Mouse (Mus musculus) G1E-ER4 (cell line): ENCODE data around the gene Kcnj10. TPM values are rescaled to one million over a fixed set of nuclear protein-coding genes. Genes with fewer than 3 reads are reported as not detected.

Experiments
- GATA1 ChIP-seq: IDR thresholded peaks from one replicate; pipeline ENCODE4 v1.8.0; 2012; ENCODE audit warnings: low read length, inconsistent platforms
- polyA plus RNA-seq: library from polyadenylated mRNA; stranded (reverse); fragments of >175 nt; gene quantifications from 2 replicates; pipeline ENCODE4 v1.2.3, GENCODE M21; 2012

Kcnj10 gene
- polyA plus RNA-seq, 1 experiment, result not detected

DNA sequence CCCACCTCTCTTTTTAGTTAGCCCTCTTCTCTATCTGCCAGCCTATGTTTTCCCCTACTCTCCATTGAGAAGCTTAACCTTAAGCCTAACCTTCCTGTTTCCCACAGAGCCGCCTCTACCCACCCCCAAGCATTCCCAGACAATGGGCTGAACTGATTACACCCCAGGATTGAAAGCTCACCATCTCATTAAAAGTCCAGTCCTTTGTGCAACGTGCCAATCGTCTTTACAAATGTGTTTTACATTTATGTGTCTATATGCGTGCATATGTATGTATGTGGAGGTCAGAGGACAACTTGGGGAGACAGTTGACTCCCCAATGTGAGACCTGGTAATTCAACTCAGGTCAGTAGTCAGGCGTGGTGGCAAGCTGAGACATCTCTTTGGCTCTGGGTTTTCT, 17.7 kb upstream of the Kcnj10 start:
- no peak for TF ChIP-seq GATA1

DNA sequence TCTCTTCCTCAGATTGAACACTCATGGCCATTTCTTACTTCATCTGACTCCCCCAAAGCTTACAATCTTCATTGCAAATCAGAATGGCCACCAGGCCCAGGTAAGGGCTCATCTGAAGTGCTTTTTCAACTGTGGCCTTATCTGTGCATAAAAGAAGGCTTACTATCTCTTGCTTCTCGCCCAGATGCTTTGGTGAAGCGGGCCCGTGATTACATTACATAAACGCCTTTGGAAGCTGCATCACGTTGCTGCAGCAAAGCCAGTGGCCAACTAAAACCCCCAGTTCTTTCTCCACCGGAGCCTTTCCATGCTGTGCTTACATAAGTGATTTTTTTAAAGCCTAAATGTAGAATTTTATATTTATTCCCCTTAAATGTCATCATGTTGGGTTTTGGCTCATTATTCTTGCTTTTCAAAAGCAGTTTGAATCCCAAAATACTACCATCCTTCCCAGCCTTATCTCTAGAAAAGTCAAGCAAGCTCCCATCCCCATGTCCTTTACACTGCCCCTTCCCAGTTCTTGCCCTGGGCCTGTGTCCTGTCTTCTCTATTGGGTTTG, 17.1 kb upstream of the Kcnj10 start:
- no peak for TF ChIP-seq GATA1

DNA sequence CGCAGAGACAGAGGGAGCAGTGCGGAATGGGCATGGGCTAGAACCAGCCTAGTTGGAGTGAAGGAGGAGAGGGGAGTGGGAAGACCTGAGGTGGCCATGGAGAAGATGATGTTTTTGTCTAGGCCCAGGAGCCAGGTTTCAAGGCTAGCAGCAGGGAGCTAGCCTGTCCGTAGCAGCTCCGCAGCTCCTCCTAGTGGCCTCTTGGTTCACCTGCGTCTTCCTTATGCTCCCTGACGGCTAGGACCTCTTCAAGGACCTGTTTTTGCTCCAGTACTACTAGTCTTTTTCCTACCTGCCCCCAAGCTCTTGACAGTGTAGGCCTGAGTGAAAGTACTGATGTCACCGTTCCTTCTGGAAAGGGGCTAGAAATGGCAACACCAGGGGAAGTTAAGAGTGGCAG, 16.3 kb upstream of the Kcnj10 start:
- TF ChIP-seq GATA1, result no peak

DNA sequence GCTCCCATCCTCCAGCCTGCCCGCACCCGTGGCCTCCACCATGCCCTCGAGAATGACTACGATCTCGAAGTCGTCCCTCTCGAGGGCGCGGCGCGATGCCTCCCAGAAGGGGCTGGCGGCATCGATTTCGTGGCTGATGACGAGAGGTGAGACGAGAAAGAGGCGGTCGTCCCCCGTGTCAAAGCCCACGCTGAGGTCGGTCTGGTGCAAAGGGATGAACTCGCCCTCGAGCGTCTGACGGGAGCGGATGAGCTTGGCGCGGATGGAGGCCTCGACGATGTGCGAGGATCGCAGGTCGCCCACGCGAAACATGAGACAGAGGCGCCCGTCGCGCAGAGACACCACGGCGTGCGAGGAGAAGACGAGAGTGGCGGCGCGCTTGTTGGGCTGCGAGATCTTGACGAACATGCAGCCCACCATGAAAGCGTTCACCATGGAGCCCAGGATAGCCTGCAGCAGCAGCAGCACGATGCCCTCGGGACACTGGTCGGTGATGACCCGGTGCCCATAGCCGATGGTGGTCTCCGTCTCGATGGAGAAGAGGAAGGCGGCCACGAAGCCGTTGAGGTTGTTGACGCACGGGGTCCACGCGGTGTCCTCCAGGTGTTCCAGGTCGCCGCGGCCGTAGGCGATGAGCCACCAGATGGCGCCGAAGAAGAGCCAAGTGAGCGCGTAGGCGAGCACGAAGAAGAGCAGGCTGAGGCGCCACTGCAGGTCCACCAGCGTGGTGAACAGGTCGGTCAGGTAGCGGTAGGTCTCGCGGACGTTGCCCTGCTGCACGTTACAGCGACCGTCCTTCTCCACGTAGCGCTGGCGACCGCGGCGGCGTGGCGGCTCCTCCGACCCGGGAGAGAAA, 15.1 kb upstream of the Kcnj10 start:
- no peak for TF ChIP-seq GATA1

DNA sequence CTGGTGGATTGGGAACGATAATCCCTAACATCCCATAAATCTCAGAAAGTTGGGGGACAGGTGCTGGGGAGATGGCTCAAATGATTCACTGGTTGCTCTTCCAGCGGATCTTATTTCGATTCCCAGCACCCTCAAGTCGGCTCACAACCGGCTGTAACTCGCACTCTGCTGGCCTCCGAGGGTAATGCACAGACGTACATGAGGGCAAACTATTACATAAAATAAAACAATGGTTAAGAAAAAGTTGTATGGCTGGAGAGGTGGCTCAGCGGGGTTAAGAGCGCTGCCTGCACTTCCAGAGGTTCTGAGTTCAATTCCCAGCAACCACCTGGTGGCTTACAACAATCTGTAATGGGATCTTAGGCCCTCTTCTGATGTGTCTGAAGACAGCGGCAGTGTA, 14.3 kb upstream of the Kcnj10 start:
- no peak for TF ChIP-seq GATA1

DNA sequence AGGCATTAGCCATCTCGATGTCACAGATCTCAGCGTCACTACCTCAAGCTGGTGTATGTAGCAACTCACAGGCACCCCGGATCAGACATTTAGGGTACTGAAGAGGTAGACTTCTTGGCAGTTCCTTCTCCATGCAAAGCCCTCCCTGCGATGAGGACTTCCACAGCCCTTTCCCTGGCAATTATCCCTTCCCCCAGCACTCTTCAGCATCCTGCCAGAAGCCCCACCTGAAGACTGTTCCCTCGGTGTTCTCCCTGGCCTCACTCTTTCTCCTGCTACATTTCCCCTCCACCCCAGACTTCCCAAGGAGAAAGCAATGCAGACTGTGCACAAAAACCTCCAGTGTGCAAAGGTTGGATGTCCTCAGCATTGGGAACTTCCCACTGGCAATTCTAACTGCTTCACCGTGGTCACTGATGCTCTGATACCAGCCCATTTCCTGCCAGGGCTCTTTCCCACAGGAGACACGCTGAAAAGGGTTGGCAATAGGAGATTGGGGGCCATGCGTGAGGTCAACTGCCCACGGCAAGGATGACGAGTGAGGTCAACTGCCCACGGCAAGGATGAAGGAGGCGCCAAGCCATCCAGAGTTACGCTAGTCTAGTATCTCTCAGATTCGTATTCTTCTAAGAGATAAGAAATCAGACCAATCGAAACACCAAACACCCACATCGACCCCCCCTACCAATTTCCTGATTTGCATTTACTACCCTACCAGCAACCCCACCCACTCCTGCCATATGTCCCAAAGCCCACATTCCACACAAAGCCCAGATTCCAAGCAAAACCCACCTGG, 13.6 kb upstream of the Kcnj10 start:
- no peak for TF ChIP-seq GATA1

DNA sequence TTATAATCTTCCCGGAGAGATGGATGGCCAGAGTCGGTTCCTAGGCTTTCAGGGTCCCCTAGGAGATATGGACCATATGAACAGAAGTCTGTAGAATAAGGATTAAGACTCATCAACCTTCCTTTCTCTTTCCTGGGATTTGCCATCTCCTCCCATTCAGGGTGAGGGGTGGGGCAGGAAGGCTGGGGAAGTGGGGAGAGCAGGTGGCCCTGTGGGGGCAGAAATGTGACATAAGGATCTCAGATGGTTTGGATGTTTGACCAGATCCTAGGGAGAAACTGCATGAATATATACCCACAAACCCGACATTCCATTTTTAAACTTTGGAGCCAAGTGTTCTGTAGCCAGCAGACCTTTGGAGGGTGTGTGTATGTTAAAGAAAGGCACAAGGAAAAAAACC, 13.0 kb upstream of the Kcnj10 start:
- TF ChIP-seq GATA1, result no peak

DNA sequence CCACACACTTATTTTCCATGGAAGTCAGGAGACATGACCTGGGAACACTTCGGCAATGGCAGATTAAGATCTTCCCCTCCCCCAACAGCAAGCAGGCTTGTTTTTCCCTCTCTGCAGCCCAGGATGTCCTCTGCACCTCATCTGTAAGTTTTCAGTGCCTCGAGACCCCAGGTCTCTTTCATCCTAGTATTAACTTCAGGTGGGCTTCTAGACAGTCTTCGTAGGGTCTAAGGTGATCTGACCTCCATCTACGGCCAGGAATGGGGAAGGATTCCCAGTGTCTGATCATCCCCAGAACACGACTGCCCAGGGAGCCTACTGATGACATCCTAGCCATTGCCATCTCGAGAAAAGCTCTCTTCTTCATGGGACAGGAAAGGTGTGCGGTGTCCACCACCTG, 12.5 kb upstream of the Kcnj10 start:
- TF ChIP-seq GATA1, result no peak

DNA sequence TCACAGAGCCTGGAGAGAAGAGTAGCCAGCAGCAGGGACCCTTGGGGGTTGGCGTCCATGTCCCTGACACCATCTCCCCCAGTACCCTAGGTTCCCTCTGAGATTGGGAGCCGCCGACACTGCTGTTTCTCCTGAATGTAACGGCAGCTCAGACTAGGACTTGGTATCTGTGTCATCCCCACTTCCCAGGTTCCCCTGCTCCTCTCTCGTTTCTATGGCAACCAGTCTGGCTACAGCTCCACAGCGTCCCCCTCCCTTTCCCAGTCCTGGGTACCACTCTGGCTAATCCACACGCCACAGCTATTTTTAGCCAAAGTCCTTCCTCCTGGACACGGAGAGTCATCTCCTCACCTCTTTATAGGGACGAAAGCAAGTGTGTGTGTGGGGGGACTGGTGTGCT, 11.9 kb upstream of the Kcnj10 start, which contains the start of gene Kcnj9:
Gene Kcnj9, minus strand, starts transcription at position 188 of the 400 bp plus-strand sequence.
- no peak for TF ChIP-seq GATA1

DNA sequence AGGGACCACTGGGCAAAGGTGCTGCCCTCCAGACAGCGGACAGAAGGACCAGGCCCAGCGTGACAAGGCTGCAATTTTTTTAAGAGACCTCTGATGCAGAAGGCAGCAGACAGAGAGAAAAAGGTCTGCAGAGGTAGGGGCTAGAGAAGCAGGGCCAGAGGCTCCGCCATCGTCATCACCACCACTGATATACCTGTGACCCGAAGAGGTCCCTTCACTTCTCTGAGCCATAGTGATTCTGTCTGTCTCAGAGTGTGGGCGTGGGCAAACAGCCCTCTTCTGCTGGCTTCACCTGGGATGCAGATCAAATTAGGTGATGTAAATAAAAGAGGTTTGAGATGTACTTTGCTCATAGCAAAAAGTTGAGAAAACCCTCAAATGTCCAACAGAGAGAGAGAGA, 11.4 kb upstream of the Kcnj10 start:
- TF ChIP-seq GATA1, result no peak

DNA sequence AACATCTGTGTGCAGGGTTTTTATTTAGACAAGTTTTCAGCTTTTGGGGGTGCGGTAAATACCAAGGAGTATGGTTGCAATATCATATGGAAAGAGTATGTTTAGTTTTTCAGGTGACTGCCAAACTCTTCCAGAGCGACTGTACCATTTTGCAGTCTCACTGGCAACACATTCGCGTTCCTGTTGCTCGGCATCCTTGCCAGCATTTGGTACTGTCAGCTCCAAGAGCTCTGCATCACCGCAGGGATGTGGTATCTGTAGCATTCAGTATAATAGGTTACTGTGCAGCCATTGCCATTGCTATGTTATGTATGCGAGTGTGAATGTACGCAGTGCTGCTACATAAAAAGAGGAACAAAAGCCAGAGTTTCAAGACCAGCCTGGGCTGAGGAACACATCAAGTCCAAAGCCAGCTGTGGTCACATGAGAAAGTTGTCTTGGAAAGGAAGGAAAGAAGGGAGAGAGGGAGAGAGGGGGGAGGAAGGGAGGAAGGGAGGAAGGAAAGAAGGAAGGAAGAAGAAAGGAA, 9.5 kb upstream of the Kcnj10 start:
- TF ChIP-seq GATA1, result no peak

DNA sequence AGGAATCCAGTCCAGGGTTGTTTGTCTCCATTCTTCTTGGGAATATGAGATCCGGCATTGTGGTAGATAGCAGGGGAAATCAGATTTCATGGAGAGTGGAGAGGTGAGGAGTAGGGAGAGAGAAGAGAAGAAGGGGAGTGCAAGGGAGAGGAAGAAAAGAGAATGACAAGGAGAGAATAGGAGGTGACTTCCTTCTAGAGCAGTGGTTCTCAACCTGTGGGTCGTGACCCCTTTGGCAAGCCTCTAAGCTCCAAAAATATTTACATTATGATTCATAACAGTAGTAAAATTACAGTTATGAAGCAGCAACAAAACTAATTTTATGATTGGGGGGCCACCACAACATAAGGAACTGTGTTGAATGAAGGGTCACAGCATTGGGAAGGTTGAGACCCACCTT, 8.1 kb upstream of the Kcnj10 start:
- no peak for TF ChIP-seq GATA1

DNA sequence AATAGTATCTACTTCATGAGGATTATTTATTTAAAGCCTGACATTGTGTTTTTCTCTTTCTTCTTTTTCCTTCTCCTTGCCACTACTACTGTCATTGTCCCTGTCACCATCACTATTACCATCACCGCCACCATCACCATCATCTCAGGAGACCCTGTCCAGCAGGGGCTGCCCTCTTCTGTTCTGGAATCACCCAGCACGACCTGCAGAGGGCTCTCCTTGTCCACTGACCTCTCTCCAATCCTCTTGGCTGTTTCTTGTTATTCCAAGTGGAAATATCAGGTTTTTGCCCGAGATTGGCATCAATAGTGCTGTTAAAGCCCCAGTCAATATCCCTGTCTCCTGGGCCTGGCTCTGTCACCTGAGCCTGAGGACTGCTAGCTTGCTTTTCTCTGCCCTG, 7.5 kb upstream of the Kcnj10 start:
- no peak for TF ChIP-seq GATA1

DNA sequence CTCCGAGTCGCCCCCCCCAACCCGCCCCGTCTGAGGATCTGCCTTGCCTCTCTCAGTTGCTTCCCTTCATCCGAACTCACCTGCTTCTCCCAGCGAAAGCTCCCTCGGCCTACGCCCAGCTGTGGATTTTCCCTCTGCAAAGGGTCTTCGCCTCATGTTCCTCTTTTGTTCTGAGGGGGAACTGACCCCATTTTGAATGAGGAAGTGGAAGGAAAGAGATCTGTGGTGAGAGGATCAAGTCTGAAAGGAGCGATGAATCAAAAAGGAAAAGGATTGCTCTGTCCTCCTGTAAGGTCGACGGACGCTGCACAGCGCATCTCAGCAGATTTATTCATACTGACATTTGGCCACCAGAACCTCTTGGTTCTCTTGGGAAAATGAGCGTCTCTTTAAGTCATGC, 5.2 kb upstream of the Kcnj10 start:
- TF ChIP-seq GATA1, result no peak

DNA sequence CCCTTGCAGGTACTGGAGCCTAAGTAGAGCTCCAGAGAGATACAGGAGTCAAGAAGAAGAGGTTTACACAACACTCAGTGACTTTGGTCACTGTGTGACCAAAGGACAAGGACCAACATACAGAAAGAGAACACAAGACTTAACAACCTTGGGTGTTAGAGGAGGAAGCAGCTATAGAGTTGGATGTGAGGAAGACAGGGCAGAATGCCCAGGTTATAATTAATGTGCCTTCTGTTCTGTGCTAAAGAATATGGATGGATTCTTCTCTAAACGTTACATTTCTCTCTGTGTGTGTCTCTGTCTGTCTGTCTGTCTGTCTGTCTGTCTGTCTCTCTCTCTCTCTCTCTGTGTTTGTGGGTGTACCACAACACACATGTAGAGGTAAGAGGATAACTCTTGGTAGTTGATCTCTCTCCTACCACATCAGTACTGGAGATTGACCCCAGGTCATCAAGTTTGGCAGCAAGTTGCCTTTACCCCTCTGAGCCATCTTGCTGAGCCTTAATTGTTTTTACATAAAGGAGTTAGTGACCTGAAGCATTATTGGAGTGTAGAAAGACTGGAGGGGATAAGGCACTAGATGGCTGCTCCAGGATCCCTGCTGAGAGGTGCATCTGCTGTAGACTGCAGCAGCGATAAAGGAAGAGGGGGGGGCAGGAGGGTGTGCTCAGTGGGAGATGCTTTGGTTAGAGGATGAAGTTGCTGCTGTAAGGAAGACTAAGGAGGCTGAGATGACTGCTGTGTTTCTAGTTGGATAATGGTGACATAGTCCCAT, 3.4 kb upstream of the Kcnj10 start:
- no peak for TF ChIP-seq GATA1
